Mouse (Mus musculus) adrenal gland, postnatal 4 days (tissue): ENCODE data around the gene Glrb. TPM values are rescaled to one million over a fixed set of nuclear protein-coding genes. Genes with fewer than 3 reads are reported as not detected.
A peak's percentile ranks its signal among the peaks of the same experiment; 100 is the strongest.

Experiments
- DNase-seq, 2 experiments: peaks; one replicate each; pipeline ENCODE4 v3.0.0; 2021 to 2022; ENCODE audit warnings: low spot score in 2 of 2, mixed read lengths in 2 of 2
- long read RNA-seq, 2 experiments: library from polyadenylated mRNA; stranded (forward); transcript quantifications; one replicate each; pipeline ENCODE4 v2.0.0; 2021
- total RNA-seq, 2 experiments: library from RNA; stranded (reverse); gene quantifications; 2 replicates each; pipeline ENCODE4 v1.2.3; 2021

Gene Glrb
- total RNA-seq, result 10 to 100 TPM; 15.9 to 16.5 TPM
- long read RNA-seq, experiment 1, transcript Glrb-201 (10 exons, 3,029 nt), result major isoform, 8 of 12 reads
- long read RNA-seq, experiment 1, partial matches to known transcripts, result 1 of 12 reads
- long read RNA-seq, experiment 1, other reads (novel, unspliced or antisense), result 3 of 12 reads
- long read RNA-seq, experiment 2, transcript Glrb-201 (10 exons, 3,029 nt), result major isoform, 14 of 29 reads
- long read RNA-seq, experiment 2, partial matches to known transcripts, result 3 of 29 reads
- long read RNA-seq, experiment 2, other reads (novel, unspliced or antisense), result 11 of 29 reads

GRCm38 (mm10) chr3:80913111-80913778 lies at the start of gene Glrb:
Gene Glrb, minus strand, starts transcription at chr3:80913660.
- DNase-seq, result peak in 1 of 2 experiments; percentile 24

- no peak for DNase-seq
Measured at GRCm38 (mm10) chr3:80959965-80960364, 46.5 kb upstream of the Glrb start.

GRCm38 (mm10) chr3:80958591-80958990 lies 45.1 kb upstream of the Glrb start:
- peak in 1 of 2 experiments; percentile 9 for DNase-seq

- DNase-seq, result no peak
Measured at GRCm38 (mm10) chr3:80913779-80914284, 372 bp upstream of the Glrb start.

GRCm38 (mm10) chr3:80894745-80895480 lies 18.5 kb downstream of the Glrb start:
- no peak for DNase-seq

GRCm38 (mm10) chr3:80894328-80894727 lies 19.1 kb downstream of the Glrb start:
- no peak for DNase-seq

GRCm38 (mm10) chr3:80893055-80893690 lies 20.3 kb downstream of the Glrb start:
- DNase-seq, result no peak

- no peak for DNase-seq
Measured at GRCm38 (mm10) chr3:80891087-80891486, 22.4 kb downstream of the Glrb start.

GRCm38 (mm10) chr3:80885174-80885573 lies 28.3 kb downstream of the Glrb start:
- DNase-seq, result no peak

GRCm38 (mm10) chr3:80883601-80884000 lies 29.9 kb downstream of the Glrb start:
- no peak for DNase-seq

- DNase-seq, result no peak
Measured at GRCm38 (mm10) chr3:80880660-80881293, 32.7 kb downstream of the Glrb start.

- DNase-seq, result no peak
Measured at GRCm38 (mm10) chr3:80878571-80878970, 34.9 kb downstream of the Glrb start.

GRCm38 (mm10) chr3:80874690-80875353 lies 38.6 kb downstream of the Glrb start:
- DNase-seq, result no peak

GRCm38 (mm10) chr3:80874081-80874480 lies 39.4 kb downstream of the Glrb start:
- no peak for DNase-seq

GRCm38 (mm10) chr3:80871472-80872171 lies 41.8 kb downstream of the Glrb start:
- DNase-seq, result no peak

- DNase-seq, result no peak
Measured at GRCm38 (mm10) chr3:80867328-80867727, 46.1 kb downstream of the Glrb start.

GRCm38 (mm10) chr3:80852912-80853507 lies 60.5 kb downstream of the Glrb start:
- no peak for DNase-seq

GRCm38 (mm10) chr3:80850947-80851346 lies 62.5 kb downstream of the Glrb start:
- DNase-seq, result no peak

- DNase-seq, result no peak
Measured at GRCm38 (mm10) chr3:80845634-80846033, 67.8 kb downstream of the Glrb start.
